ENCODE assay signal across 8 mouse cellular contexts in the genomic region with DNA sequence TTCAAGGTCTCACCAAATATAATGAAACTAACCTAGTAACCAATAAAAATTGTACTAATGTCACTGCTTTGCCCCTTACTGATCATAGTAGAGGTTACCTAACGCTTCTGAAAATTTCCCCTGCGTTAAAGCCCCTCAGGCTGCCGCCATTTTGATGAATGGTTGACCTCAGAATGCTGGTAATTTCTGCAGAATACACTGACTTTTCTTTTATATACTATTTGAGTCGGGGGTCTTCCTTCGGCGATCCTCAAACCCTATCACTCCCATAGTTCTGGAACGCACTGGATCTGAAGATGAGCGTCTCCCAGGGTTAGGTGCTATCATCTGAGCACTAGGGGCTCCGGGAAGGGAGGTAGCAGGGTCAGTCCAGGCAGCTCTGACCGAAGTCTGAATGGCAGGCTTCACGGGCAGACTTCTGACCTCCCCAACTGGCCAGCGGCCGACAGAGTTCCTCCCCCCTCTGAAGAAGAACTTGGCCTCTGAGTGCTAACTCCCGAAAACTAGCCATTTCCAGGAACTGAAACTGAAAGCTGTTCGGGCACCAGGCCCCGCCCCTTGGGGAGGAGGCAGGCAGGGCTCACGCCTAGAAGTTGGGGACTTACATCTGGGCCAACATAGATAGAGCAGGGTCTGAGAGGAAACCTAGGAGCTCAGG. TPM values are rescaled to one million over a fixed set of nuclear protein-coding genes. Genes with fewer than 3 reads are reported as not detected.
A peak's percentile ranks its signal among the peaks of the same experiment; 100 is the strongest.
DNase-seq lines count a peak whose midpoint lies in the region; ATAC-seq lines count a peak whose summit lies in the region.

No protein-coding gene starts in this region.

- H3K4me2 ChIP-seq in heart, embryonic 12.5 days: peak overlapping the region; percentile 71
- peak overlapping the region; percentile 62 for H3K4me2 ChIP-seq in kidney, embryonic 15.5 days
- H3K4me2 ChIP-seq in liver, embryonic 11.5 days: peak overlapping the region; percentile 76

- peak; percentile 23 to 52 for DNase-seq in cerebellum, postnatal 10 days
- DNase-seq in cerebellum, adult 11-12 months: no peak
- DNase-seq in fibroblast of lung, adult 2 months (ENCODE audit: low read depth): peak; percentile 53
- DNase-seq in liver, embryonic 11.5 days (ENCODE audit: low spot score): peak; percentile 71
- DNase-seq in monocyte, adult 2 months (ENCODE audit: low read depth in 1 of 2, low spot score in 2 of 2): peak; percentile 84 to 90
- DNase-seq in spleen, postnatal 36 days (ENCODE audit: low spot score in 2 of 2): peak; percentile 93 to 95

- H3K27ac ChIP-seq in heart, embryonic 12.5 days (ENCODE audit: poor library complexity, severe bottlenecking): peak overlapping the region; percentile 59
- H3K27ac ChIP-seq in kidney, embryonic 15.5 days: 0 out of 2 replicates have a peak overlapping the region, but pooled peaks have one; percentile 34
- peak overlapping the region; percentile 80 for H3K27ac ChIP-seq in liver, embryonic 11.5 days (ENCODE audit: low read depth, low read length)

- peaks cover 18% of the 10 kb centered on the region for H3K4me1 ChIP-seq in heart, embryonic 12.5 days (replicated peaks)
- peaks cover 9% of the 10 kb centered on the region for H3K4me1 ChIP-seq in kidney, embryonic 15.5 days
- peaks cover 31% of the 10 kb centered on the region for H3K4me1 ChIP-seq in liver, embryonic 11.5 days (replicated peaks; ENCODE audit: control insufficient read depth, insufficient read depth, low read length)

- H3K9ac ChIP-seq in heart, embryonic 12.5 days: peak overlapping the region; percentile 77
- peak overlapping the region; percentile 49; the same call in 1 of the 2 replicates for H3K9ac ChIP-seq in kidney, embryonic 15.5 days
- H3K9ac ChIP-seq in liver, embryonic 11.5 days (ENCODE audit: low read depth, low read length): peak overlapping the region; percentile 74

- no peaks in the 10 kb centered on the region for H3K36me3 ChIP-seq in heart, embryonic 12.5 days
- no peaks in the 10 kb centered on the region for H3K36me3 ChIP-seq in kidney, embryonic 15.5 days
- no peaks in the 10 kb centered on the region for H3K36me3 ChIP-seq in liver, embryonic 11.5 days (ENCODE audit: control insufficient read depth, insufficient read depth, low read length)

- no peaks in the 10 kb centered on the region for H3K9me3 ChIP-seq in heart, embryonic 12.5 days (replicated peaks)
- no peaks in the 10 kb centered on the region for H3K9me3 ChIP-seq in kidney, embryonic 15.5 days (replicated peaks)
- H3K9me3 ChIP-seq in liver, embryonic 11.5 days (ENCODE audit: control insufficient read depth, low read length): no peaks in the 10 kb centered on the region

- WGBS in heart, embryonic 12.5 days: 21% methylated on average over 17 of the region's 17 CpGs
- WGBS in kidney, embryonic 15.5 days: 29% methylated on average over 17 of the region's 17 CpGs
- WGBS in liver, embryonic 11.5 days: 19% methylated on average over 17 of the region's 17 CpGs

- H3K4me3 ChIP-seq in heart, embryonic 12.5 days: peak overlapping the region; percentile 64
- peak overlapping the region; percentile 52 for H3K4me3 ChIP-seq in kidney, embryonic 15.5 days (replicated peaks)
- peak overlapping the region; percentile 67 for H3K4me3 ChIP-seq in liver, embryonic 11.5 days (ENCODE audit: low read depth, low read length)

- peak; percentile 92 for ATAC-seq in heart, embryonic 12.5 days (ENCODE audit: insufficient number of reproducible peaks, low FRiP score)
- ATAC-seq in kidney, embryonic 15.5 days (replicated peaks; ENCODE audit: low FRiP score): peak; percentile 94
- ATAC-seq in liver, embryonic 11.5 days (replicated peaks; ENCODE audit: low FRiP score): peak; percentile 95

- no peaks in the 10 kb centered on the region for H3K27me3 ChIP-seq in heart, embryonic 12.5 days (replicated peaks)
- H3K27me3 ChIP-seq in kidney, embryonic 15.5 days: no peaks in the 10 kb centered on the region
- no peaks in the 10 kb centered on the region for H3K27me3 ChIP-seq in liver, embryonic 11.5 days (replicated peaks; ENCODE audit: control insufficient read depth, insufficient read depth, low read length)

RNA-seq across cellular contexts. Expression of a gene that starts 15.1 kb away (rescaled TPM):
- 2.8 and 3.7 TPM in 2 replicates for polyA plus RNA-seq in heart, embryonic 12.5 days (2016; fragmentation: Nextera tagmentation; extraction: Ambion mirVana)
- 2.1 and 2.4 TPM in 2 replicates for polyA plus RNA-seq in kidney, embryonic 15.5 days (2015; fragmentation: Nextera tagmentation; extraction: Ambion mirVana)
- 2.3 and 2.5 TPM in 2 replicates for polyA plus RNA-seq in liver, embryonic 11.5 days (2014; fragmentation: Nextera tagmentation; extraction: Ambion mirVana)

RNA-seq across cellular contexts. Expression of a gene that starts 15.2 kb away (rescaled TPM):
- polyA plus RNA-seq in heart, embryonic 12.5 days (2016; fragmentation: Nextera tagmentation; extraction: Ambion mirVana): 3.7 and 3.9 TPM in 2 replicates
- 4.5 and 4.6 TPM in 2 replicates for polyA plus RNA-seq in kidney, embryonic 15.5 days (2015; fragmentation: Nextera tagmentation; extraction: Ambion mirVana)
- 5.0 and 5.5 TPM in 2 replicates for polyA plus RNA-seq in liver, embryonic 11.5 days (2014; fragmentation: Nextera tagmentation; extraction: Ambion mirVana)

RNA-seq across cellular contexts. Expression of a gene that starts 43.1 kb away (rescaled TPM):
- 102 and 109 TPM in 2 replicates for polyA plus RNA-seq in heart, embryonic 12.5 days (2016; fragmentation: Nextera tagmentation; extraction: Ambion mirVana)
- polyA plus RNA-seq in kidney, embryonic 15.5 days (2015; fragmentation: Nextera tagmentation; extraction: Ambion mirVana): 145 TPM in 2 replicates
- polyA plus RNA-seq in liver, embryonic 11.5 days (2014; fragmentation: Nextera tagmentation; extraction: Ambion mirVana): 178 and 190 TPM in 2 replicates

RNA-seq across cellular contexts. Expression of a gene that starts 46.2 kb away (rescaled TPM):
- polyA plus RNA-seq in heart, embryonic 12.5 days (2016; fragmentation: Nextera tagmentation; extraction: Ambion mirVana): 14.9 and 16.5 TPM in 2 replicates
- polyA plus RNA-seq in kidney, embryonic 15.5 days (2015; fragmentation: Nextera tagmentation; extraction: Ambion mirVana): 24.5 and 24.7 TPM in 2 replicates
- 36.6 and 41.1 TPM in 2 replicates for polyA plus RNA-seq in liver, embryonic 11.5 days (2014; fragmentation: Nextera tagmentation; extraction: Ambion mirVana)
